Mouse (Mus musculus) liver, adult 2 months (tissue): ENCODE measurements at regions not wholly inside any gene's neighbourhood (a gene's known extent, or its start where the extent isn't known, plus 50 kb on each side); places are given as distances from the start of the nearest gene placed in this dataset.

ENCODE experiments used
- CTCF ChIP-seq: fragments of 200-500 bp; IDR thresholded peaks from 2 replicates; pipeline ENCODE4 v1.5.1; 2011; ENCODE audit warnings: low read depth, low read length, control low read depth
- POLR2A ChIP-seq: fragments of 200-500 bp; IDR thresholded peaks from 2 replicates; pipeline ENCODE4 v1.6.1; 2011; ENCODE audit warnings: low read length, control low read depth; ENCODE audit not compliant: insufficient read depth; ENCODE audit errors: extremely low read depth

DNA sequence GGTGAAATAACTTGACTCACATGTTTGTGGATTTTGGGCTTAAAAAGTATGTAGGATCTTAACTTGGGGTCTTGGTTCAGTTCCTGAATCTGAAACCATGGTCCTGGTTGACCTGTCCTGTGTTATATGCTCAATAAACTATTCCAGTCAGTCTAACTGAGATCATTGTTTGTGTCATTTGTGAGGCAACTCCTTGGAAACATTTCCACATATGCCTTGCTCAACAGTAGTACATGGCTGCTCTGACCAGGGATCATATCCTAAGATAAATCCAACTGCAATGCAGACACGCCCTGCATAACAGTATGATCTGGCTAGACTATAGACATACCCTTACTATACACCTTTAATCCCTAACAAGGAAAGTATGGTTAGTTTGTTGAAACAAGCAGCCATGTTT is 228.9 kb upstream of the Kcnj3 start:
- TF ChIP-seq POLR2A (no peak), CTCF (no peak)
